Mouse (Mus musculus): Measurements from ENCODE around the gene Col16a1. TPM values are rescaled to one million over a fixed set of nuclear protein-coding genes. Genes with fewer than 3 reads are reported as not detected.

Gene Col16a1
- polyA plus RNA-seq, 1 experiment from 2014 or later, result 47.7 TPM

DNA sequence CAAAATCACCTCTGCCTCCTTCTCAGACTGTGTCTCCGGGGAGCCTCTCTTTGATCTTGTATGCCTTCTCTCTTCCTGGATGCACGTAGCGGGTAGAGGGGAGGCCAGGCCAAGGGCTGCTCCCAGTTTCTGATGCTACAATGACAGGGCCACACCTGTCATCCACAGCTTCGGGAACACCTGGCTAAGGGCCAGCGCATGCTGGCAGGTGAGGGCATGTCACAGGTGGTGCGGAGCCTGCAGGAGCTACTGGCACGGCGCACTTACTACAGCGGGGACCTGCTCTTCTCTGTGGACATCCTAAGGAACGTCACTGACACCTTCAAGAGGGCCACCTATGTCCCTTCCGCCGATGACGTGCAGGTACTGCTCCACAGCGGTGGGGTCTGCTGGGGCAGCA, 38.6 kb upstream of the Col16a1 start:
- Histone ChIP-seq H3K4me2 (replicated peaks; ENCODE audit: low read depth) (no peak overlapping the region), H3K36me3 (ENCODE audit: control insufficient read depth, insufficient read depth, low read length) (no peaks in the 10 kb centered on the region), H3K4me3 (ENCODE audit: low read depth, low read length) (no peak overlapping the region), H3K9ac (ENCODE audit: low read length) (no peak overlapping the region), H3K27ac (replicated peaks) (no peak overlapping the region), H3K9me3 (ENCODE audit: control insufficient read depth, low read length) (no peaks in the 10 kb centered on the region), H3K27me3 (ENCODE audit: control insufficient read depth, insufficient read depth, low read length) (no peaks in the 10 kb centered on the region), H3K4me1 (replicated peaks; ENCODE audit: control insufficient read depth, insufficient read depth) (no peaks in the 10 kb centered on the region)
- 60% methylated on average over 14 of the region's 14 CpGs for WGBS
- TF ChIP-seq EP300 (optimal IDR thresholded peaks at IDR 0.05) (no peak), CTCF (IDR thresholded peaks at IDR 0.05; ENCODE audit: low read depth) (no peak)
- ATAC-seq (ENCODE audit: low FRiP score, low TSS enrichment), result no peak
- DNase-seq (ENCODE audit: low spot score), result no peak

DNA sequence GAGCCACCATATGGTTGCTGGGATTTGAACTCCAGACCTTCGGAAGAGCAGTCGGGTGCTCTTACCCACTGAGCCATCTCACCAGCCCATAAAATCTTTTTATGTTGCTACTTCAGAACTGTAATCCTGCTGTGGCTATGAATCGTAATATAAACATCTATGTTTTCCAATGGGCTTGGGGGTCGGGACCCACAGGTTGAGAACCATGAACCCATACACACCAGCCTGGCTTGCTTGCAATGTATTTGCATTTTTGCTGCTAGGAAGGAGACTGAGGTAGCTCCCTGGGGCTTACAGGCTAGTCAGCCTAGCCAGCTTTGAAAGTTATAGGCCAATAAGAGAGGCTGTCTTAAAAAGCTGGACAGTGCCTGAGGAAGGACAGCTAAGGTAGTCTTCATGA, 36.9 kb upstream of the Col16a1 start:
- Histone ChIP-seq H3K4me2 (replicated peaks; ENCODE audit: low read depth) (no peak overlapping the region), H3K9me3 (ENCODE audit: control insufficient read depth, low read length) (no peaks in the 10 kb centered on the region), H3K4me3 (ENCODE audit: low read depth, low read length) (no peak overlapping the region), H3K27ac (replicated peaks) (no peak overlapping the region), H3K4me1 (replicated peaks; ENCODE audit: control insufficient read depth, insufficient read depth) (no peaks in the 10 kb centered on the region), H3K36me3 (ENCODE audit: control insufficient read depth, insufficient read depth, low read length) (no peaks in the 10 kb centered on the region), H3K9ac (ENCODE audit: low read length) (no peak overlapping the region), H3K27me3 (ENCODE audit: control insufficient read depth, insufficient read depth, low read length) (no peaks in the 10 kb centered on the region)
- ATAC-seq (ENCODE audit: low FRiP score, low TSS enrichment), result no peak
- WGBS, result 87% methylated on average over 4 of the region's 4 CpGs
- DNase-seq (ENCODE audit: low spot score), result no peak
- TF ChIP-seq CTCF (IDR thresholded peaks at IDR 0.05; ENCODE audit: low read depth) (no peak), EP300 (optimal IDR thresholded peaks at IDR 0.05) (no peak)

DNA sequence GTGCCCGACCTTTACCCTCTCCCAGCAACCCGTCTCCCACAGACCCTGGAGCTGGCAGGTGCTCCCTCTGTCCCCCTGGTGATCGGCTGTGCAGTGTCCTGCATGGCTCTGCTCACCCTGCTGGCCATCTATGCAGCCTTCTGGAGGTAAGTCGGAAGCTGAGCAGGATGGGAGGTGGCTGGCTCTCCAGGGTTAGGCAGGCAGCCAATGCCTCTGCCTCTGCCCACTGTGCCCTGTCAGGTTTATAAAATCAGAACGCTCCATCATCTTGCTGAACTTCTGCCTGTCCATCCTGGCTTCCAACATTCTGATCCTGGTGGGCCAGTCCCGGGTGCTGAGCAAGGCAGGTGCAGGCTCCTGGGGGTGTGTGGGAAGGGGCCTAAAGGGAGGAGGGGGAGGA, 35.4 kb upstream of the Col16a1 start:
- H3K36me3 ChIP-seq (ENCODE audit: control insufficient read depth, insufficient read depth, low read length), result no peaks in the 10 kb centered on the region
- no peaks in the 10 kb centered on the region for H3K27me3 ChIP-seq (ENCODE audit: control insufficient read depth, insufficient read depth, low read length)
- H3K9me3 ChIP-seq (ENCODE audit: control insufficient read depth, low read length), result no peaks in the 10 kb centered on the region
- ATAC-seq (ENCODE audit: low FRiP score, low TSS enrichment) (no peak), DNase-seq (ENCODE audit: low spot score) (no peak)
- H3K9ac ChIP-seq (ENCODE audit: low read length), result no peak overlapping the region
- no peak for TF ChIP-seq EP300 (optimal IDR thresholded peaks at IDR 0.05)
- no peak for TF ChIP-seq CTCF (IDR thresholded peaks at IDR 0.05; ENCODE audit: low read depth)
- H3K4me3 ChIP-seq (ENCODE audit: low read depth, low read length), result no peak overlapping the region
- no peak overlapping the region for H3K27ac ChIP-seq (replicated peaks)
- H3K4me2 ChIP-seq (replicated peaks; ENCODE audit: low read depth), result no peak overlapping the region
- H3K4me1 ChIP-seq (replicated peaks; ENCODE audit: control insufficient read depth, insufficient read depth), result no peaks in the 10 kb centered on the region
- WGBS, result 74% methylated on average over 6 of the region's 6 CpGs

DNA sequence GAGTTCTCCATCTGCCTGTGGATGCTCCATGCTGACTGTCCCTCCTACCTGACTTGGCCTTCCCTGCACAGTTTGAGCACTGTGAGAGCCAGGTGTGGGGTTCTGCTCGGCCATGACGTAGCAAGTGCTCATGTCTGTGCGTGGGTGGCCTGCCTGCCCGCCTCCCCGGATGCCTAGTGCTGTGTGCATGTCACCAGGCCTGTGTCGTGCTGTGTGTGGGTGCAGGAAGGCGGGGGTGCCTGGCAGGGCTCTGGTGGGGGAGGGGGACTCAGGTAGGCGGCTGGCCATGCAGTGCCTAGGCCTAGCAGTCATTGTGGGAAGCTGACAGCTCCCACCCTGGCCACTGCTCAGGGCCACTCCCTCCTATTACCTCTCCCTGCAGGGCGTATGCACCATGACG, 34.5 kb upstream of the Col16a1 start:
- Histone ChIP-seq H3K36me3 (ENCODE audit: control insufficient read depth, insufficient read depth, low read length) (no peaks in the 10 kb centered on the region), H3K27ac (replicated peaks) (no peak overlapping the region), H3K4me3 (ENCODE audit: low read depth, low read length) (no peak overlapping the region), H3K4me1 (replicated peaks; ENCODE audit: control insufficient read depth, insufficient read depth) (no peaks in the 10 kb centered on the region), H3K9ac (ENCODE audit: low read length) (no peak overlapping the region), H3K9me3 (ENCODE audit: control insufficient read depth, low read length) (no peaks in the 10 kb centered on the region), H3K4me2 (replicated peaks; ENCODE audit: low read depth) (no peak overlapping the region), H3K27me3 (ENCODE audit: control insufficient read depth, insufficient read depth, low read length) (no peaks in the 10 kb centered on the region)
- TF ChIP-seq CTCF (IDR thresholded peaks at IDR 0.05; ENCODE audit: low read depth) (no peak), EP300 (optimal IDR thresholded peaks at IDR 0.05) (no peak)
- 64% methylated on average over 10 of the region's 10 CpGs for WGBS
- ATAC-seq (ENCODE audit: low FRiP score, low TSS enrichment) (no peak), DNase-seq (ENCODE audit: low spot score) (no peak)

DNA sequence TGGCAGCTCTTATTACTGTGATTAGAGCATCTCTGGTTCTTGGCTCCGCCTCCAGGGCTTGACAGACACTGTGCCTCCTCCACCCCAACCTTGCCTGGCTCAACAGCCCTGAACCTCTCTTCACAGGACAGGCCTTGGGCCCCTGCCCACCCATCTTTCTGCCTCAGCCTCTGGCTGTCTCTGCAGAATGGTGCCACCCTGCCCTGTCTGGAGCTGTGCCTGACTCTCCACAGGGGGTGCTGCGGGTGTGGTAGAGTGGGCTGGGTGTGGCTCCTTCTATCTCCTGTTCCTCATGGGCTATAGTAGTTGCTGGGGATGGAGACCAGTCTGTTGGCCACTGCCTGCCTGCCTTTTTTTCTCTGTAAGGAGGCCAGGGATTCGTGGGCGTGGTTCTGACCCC, 31.6 kb upstream of the Col16a1 start:
- H3K4me2 ChIP-seq (replicated peaks; ENCODE audit: low read depth), result no peak overlapping the region
- DNase-seq (ENCODE audit: low spot score) (no peak), ATAC-seq (ENCODE audit: low FRiP score, low TSS enrichment) (no peak)
- TF ChIP-seq EP300 (optimal IDR thresholded peaks at IDR 0.05) (no peak), CTCF (IDR thresholded peaks at IDR 0.05; ENCODE audit: low read depth) (no peak)
- H3K9me3 ChIP-seq (ENCODE audit: control insufficient read depth, low read length), result no peaks in the 10 kb centered on the region
- H3K4me3 ChIP-seq (ENCODE audit: low read depth, low read length), result no peak overlapping the region
- H3K27ac ChIP-seq (replicated peaks), result no peak overlapping the region
- H3K9ac ChIP-seq (ENCODE audit: low read length), result no peak overlapping the region
- H3K4me1 ChIP-seq (replicated peaks; ENCODE audit: control insufficient read depth, insufficient read depth), result no peaks in the 10 kb centered on the region
- H3K27me3 ChIP-seq (ENCODE audit: control insufficient read depth, insufficient read depth, low read length), result no peaks in the 10 kb centered on the region
- WGBS, result 67% methylated on average over 4 of the region's 4 CpGs
- H3K36me3 ChIP-seq (ENCODE audit: control insufficient read depth, insufficient read depth, low read length), result no peaks in the 10 kb centered on the region

DNA sequence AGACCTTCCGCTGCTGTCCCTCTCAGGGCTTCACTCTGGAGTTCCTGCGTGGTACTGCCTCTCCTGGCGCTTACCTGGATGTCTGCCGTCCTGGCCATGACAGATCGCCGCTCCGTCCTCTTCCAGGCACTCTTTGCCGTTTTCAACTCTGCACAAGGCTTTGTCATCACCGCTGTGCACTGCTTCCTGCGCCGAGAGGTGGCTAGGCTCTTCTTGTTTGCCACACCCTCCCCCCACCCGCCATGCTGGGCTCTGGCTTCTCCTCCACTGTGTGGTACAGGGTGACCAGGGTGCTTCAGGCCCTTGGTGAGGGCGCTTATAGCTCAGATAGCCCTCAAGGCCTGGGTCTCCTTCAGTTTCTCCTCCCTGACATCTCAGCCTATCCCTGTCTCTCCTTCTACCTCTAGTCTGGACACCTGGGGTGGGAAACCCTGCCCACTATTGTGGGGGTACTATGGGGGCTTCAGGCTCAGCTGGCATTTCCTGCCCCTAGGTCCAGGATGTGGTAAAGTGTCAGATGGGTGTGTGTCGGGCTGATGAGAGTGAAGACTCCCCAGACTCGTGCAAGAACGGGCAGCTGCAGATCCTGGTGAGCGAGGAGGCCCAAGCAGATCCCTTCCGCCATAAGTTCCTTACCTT, 30.5 kb upstream of the Col16a1 start:
- TF ChIP-seq CTCF (IDR thresholded peaks at IDR 0.05; ENCODE audit: low read depth) (no peak), EP300 (optimal IDR thresholded peaks at IDR 0.05) (no peak)
- Histone ChIP-seq H3K9ac (ENCODE audit: low read length) (no peak overlapping the region), H3K36me3 (ENCODE audit: control insufficient read depth, insufficient read depth, low read length) (no peaks in the 10 kb centered on the region), H3K4me3 (ENCODE audit: low read depth, low read length) (no peak overlapping the region), H3K27ac (replicated peaks) (no peak overlapping the region), H3K4me2 (replicated peaks; ENCODE audit: low read depth) (no peak overlapping the region), H3K4me1 (replicated peaks; ENCODE audit: control insufficient read depth, insufficient read depth) (no peaks in the 10 kb centered on the region), H3K9me3 (ENCODE audit: control insufficient read depth, low read length) (no peaks in the 10 kb centered on the region), H3K27me3 (ENCODE audit: control insufficient read depth, insufficient read depth, low read length) (no peaks in the 10 kb centered on the region)
- DNase-seq (ENCODE audit: low spot score), result no peak
- WGBS, result 70% methylated on average over 18 of the region's 18 CpGs
- ATAC-seq (ENCODE audit: low FRiP score, low TSS enrichment), result no peak

Measured in stomach, postnatal 0 days (tissue).